Mouse (Mus musculus): ENCODE measurements around the gene Smarca2. TPM values are rescaled to one million over a fixed set of nuclear protein-coding genes. Genes with fewer than 3 reads are reported as not detected.

Smarca2 gene
- polyA plus RNA-seq, 1 experiment from 2014 or later: 91.9 TPM

DNA sequence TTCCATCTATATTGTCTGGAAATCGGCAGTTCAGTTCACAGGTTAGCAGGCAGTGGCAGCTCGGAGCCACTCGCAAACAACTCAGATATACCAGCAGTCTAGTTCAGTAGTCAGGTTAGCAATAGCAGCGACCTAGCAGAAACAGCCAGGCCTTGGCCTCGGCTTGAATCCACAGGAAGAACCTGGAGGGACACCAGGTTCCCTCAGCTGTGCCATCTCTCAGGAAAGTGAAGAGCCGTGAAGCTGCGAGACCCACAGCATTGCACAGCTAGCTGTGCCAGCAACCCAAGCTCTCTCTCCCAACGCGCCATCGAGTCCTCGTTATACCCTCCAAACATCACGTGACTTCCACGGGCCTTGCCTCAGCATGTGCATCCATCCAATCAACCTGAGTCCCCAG lies 162.6 kb downstream of the Smarca2 start:
- peaks cover 25% of the 10 kb centered on the region for H3K36me3 ChIP-seq
- H3K27ac ChIP-seq: no peak overlapping the region
- H3K4me2 ChIP-seq: no peak overlapping the region
- H3K27me3 ChIP-seq: no peaks in the 10 kb centered on the region
- ATAC-seq (ENCODE audit: insufficient number of reproducible peaks, insufficient read depth, low FRiP score, low TSS enrichment, low read depth): no peak
- WGBS: 92% methylated on average over 13 of the region's 13 CpGs
- no peak overlapping the region for H3K4me3 ChIP-seq
- H3K9me3 ChIP-seq: no peaks in the 10 kb centered on the region
- peaks cover 26% of the 10 kb centered on the region for H3K4me1 ChIP-seq
- no peak overlapping the region for H3K9ac ChIP-seq

DNA sequence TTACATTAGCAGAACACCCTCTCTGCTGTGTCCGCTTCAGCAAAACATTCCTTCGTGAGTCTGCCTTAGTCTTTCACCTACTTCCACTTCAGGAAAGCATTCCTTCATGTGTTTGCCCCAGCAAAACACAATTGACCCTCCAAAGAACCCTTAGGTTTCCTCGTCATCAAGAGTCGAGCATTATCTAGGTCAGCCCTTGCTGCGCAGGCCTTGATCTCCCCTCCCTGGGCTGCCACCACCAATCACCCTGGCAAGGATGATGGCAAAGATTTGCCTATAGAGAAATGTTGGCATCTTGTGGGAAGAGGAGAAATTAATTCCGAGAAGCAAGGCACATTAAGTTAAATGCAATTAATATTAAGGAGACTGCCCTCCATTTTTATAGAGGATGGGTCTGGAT lies 163.1 kb downstream of the Smarca2 start:
- no peak overlapping the region for H3K4me2 ChIP-seq
- H3K4me1 ChIP-seq: peaks cover 25% of the 10 kb centered on the region
- no peak overlapping the region for H3K9ac ChIP-seq
- no peaks in the 10 kb centered on the region for H3K9me3 ChIP-seq
- H3K4me3 ChIP-seq: no peak overlapping the region
- H3K27ac ChIP-seq: no peak overlapping the region
- 93% methylated on average over 6 of the region's 6 CpGs for WGBS
- no peaks in the 10 kb centered on the region for H3K27me3 ChIP-seq
- no peak for ATAC-seq (ENCODE audit: insufficient number of reproducible peaks, insufficient read depth, low FRiP score, low TSS enrichment, low read depth)
- H3K36me3 ChIP-seq: peaks cover 29% of the 10 kb centered on the region

DNA sequence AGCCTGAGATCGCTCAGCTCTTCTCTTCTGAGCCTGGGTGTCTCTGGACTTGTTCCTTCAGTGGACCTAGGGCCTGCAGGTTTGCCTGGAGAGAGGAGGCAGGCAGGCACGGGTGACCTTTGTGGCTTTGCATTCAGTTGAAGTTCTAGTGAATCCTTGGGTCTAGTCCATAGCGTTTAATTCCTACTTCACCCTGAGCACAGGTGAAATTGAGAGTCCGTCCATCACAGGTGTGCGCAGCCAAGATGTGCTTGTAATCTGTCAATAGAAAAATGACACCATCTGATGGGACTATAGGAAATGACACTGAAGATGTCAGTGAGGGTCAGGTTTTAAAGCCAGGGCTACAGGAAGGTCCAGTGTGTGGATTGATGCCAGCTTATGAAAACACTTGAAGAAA lies 164.0 kb downstream of the Smarca2 start:
- Histone ChIP-seq H3K9me3 (no peaks in the 10 kb centered on the region), H3K27me3 (no peaks in the 10 kb centered on the region), H3K4me2 (no peak overlapping the region), H3K4me1 (peaks cover 25% of the 10 kb centered on the region), H3K27ac (no peak overlapping the region), H3K36me3 (peaks cover 35% of the 10 kb centered on the region), H3K4me3 (no peak overlapping the region), H3K9ac (no peak overlapping the region)
- WGBS: 92% methylated on average over 5 of the region's 5 CpGs
- ATAC-seq (ENCODE audit: insufficient number of reproducible peaks, insufficient read depth, low FRiP score, low TSS enrichment, low read depth): no peak

DNA sequence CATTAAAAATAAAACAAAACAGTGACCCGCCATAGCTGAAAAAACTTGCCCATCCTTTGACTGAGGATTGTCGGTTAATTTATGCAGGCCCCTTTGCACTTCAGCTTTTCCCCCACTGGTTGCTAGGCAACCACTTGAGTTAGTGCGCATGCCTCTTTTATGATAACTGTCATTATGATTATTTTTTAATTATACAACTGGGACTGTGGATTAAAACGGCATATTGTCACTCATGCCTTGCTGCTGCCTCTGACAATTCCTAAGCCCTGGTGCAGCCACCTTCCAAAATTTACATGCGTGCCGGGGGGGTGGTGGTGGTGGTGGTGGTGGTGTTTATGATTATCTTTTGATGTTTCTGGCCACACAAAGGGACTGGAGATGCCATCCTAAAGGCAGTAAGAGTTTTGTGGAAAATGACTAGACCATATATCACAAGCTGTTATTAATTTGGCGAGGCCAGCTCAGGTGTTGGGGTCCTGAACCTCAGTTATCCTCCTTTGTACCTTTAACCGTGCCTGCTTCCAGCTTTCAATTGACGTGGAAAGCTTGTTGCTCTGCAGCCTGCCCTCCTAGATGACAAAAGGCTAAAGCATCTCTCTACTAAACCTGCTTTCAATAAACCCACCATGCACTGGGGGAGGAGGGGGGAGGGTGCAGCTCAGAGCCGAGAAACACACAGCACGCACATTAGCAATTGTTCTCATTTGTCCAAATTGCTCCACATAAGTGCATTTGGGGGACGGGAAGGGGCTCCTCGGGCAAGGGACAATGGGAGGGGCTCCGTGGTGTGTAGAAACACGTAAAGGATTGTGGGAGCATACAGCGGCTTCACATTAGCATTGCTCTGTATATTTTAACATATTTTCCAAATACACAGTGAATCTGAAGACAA lies 165.0 kb downstream of the Smarca2 start:
- Histone ChIP-seq H3K4me3 (no peak overlapping the region; the same call in none of the 2 replicates), H3K9ac (peak overlapping the region; percentile 27; the same call in 1 of the 2 replicates), H3K27me3 (no peaks in the 10 kb centered on the region), H3K36me3 (peaks cover 45% of the 10 kb centered on the region), H3K4me2 (peak overlapping the region; percentile 46), H3K9me3 (no peaks in the 10 kb centered on the region), H3K27ac (peak overlapping the region; percentile 90), H3K4me1 (peaks cover 25% of the 10 kb centered on the region)
- peak; percentile 60 for ATAC-seq (ENCODE audit: insufficient number of reproducible peaks, insufficient read depth, low FRiP score, low TSS enrichment, low read depth)
- WGBS: 23% methylated on average over 16 of the region's 16 CpGs

DNA sequence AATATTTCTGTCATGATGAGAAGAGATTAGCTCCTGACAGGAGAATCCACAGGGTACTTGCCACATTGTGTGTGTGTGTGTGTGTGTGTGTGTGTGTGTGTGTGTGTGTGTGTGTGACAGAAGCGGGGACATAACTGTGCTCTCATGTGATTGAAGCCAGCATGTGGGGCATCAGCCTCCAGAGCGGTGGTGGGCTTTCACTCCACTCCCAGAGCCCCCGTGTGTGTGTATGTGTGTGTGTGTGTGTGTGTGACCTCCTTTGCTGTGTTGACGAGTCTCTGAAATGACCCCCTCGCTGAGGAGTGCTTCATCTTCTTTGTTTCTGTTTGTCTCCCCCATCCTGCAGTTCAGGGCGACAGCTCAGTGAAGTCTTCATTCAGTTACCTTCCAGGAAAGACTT lies 165.7 kb downstream of the Smarca2 start:
- Histone ChIP-seq H3K36me3 (peaks cover 51% of the 10 kb centered on the region), H3K4me3 (no peak overlapping the region; the same call in 1 of the 2 replicates), H3K27ac (peak overlapping the region; percentile 90), H3K4me1 (peaks cover 25% of the 10 kb centered on the region), H3K27me3 (no peaks in the 10 kb centered on the region), H3K9me3 (no peaks in the 10 kb centered on the region), H3K9ac (peak overlapping the region; percentile 46; the same call in 1 of the 2 replicates), H3K4me2 (peak overlapping the region; percentile 46)
- 42% methylated on average over 6 of the region's 6 CpGs for WGBS
- no peak for ATAC-seq (ENCODE audit: insufficient number of reproducible peaks, insufficient read depth, low FRiP score, low TSS enrichment, low read depth)

DNA sequence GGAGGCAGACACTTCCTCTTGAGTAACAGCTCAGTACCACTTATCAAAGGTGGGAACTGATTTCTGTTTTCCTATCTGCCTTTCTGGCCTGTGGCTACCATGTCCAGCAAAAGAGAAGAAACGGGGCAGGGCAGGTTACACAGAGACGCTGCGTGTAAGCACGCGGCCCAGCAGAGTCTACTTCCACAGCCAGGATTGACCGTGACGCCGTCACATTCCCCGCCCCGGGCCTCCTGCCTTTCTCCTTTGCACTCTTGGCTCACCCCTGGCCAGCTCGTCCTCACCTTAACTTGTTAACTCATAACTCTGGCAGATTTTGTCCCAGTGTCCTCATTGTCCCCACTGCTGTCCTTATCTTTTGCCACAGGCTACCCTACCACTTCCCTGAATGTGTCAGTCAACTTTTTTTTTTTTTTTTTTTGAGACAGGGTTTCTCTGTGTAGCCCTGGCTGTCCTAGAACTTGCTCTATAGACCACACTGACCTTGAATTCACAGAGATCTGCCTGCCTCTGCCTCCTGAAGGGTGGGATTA lies 167.3 kb downstream of the Smarca2 start:
- Histone ChIP-seq H3K9me3 (no peaks in the 10 kb centered on the region), H3K4me2 (no peak overlapping the region), H3K27me3 (no peaks in the 10 kb centered on the region), H3K27ac (no peak overlapping the region), H3K9ac (no peak overlapping the region), H3K4me1 (peaks cover 25% of the 10 kb centered on the region), H3K4me3 (no peak overlapping the region), H3K36me3 (peaks cover 67% of the 10 kb centered on the region)
- WGBS: 93% methylated on average over 11 of the region's 11 CpGs
- ATAC-seq (ENCODE audit: insufficient number of reproducible peaks, insufficient read depth, low FRiP score, low TSS enrichment, low read depth): no peak

DNA sequence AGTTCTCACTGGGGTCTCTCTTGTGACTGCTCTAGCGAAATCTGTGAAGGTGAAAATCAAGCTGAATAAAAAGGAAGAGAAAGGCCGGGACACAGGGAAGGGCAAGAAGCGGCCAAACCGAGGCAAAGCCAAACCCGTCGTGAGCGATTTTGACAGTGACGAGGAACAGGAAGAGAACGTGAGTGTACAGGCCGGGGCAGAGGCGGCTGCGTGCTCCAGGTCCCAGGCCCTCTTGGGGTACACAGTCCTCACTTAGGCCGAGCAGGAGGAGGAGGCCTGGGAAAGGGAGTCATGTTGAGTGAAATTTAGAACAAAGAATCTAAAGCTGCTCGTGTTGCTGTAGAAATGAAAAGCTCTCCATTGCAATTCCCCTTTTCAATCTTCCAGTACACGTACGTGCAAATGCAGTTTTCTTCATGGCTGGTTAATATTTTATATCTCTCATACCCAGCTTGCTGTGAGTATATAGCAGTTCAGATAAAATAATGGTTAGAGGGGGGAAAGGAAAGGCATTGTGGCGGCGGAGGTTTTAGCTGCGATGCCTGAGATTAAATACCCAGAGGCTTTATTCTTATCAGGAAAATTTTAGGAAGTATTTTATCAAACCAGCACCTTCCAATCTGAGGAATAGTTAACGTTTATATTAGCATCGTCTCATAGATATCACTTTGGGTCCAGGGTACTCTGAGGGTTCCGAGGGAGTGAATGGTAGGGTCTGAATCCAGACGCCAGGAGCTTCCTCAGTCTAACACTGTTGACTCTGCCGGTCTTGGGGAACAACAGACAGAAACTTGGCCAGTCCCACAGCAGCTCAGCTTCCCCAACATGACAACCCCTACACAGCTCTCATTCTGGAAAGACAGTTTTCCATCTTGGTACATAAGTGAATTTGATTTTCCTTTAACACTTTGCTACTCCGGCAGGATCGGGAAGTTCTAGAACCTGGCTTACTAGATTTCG lies 171.5 kb downstream of the Smarca2 start:
- Histone ChIP-seq H3K27ac (no peak overlapping the region), H3K9me3 (no peaks in the 10 kb centered on the region), H3K4me2 (no peak overlapping the region), H3K36me3 (peaks cover 87% of the 10 kb centered on the region), H3K27me3 (no peaks in the 10 kb centered on the region), H3K4me1 (0 out of 2 replicates have a peak, but pooled peaks cover 3% of the 10 kb centered on the region), H3K4me3 (no peak overlapping the region), H3K9ac (no peak overlapping the region)
- WGBS: 85% methylated on average over 27 of the region's 27 CpGs
- no peak for ATAC-seq (ENCODE audit: insufficient number of reproducible peaks, insufficient read depth, low FRiP score, low TSS enrichment, low read depth)

DNA sequence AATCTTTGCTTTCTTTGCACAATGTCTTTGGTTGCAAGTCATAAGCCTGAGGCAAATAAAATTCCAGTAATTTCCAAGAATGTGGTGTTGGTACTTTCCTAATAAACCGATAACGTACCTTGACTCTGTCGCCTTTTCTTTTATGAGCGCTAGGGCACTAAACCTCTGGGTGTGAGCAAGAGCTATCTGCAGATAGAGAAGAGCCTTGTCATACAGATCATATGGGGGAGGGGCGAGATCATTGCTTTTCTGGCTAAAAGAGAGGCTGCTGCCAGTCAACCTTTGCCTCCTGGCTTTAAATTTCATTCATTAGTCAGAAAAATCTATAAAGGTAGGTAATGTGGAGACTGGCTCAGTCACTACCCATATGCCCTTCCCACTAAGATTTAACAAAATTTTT lies 173.3 kb downstream of the Smarca2 start:
- Histone ChIP-seq H3K4me3 (no peak overlapping the region), H3K9ac (no peak overlapping the region), H3K36me3 (peaks cover 69% of the 10 kb centered on the region), H3K27me3 (no peaks in the 10 kb centered on the region), H3K9me3 (no peaks in the 10 kb centered on the region), H3K4me2 (no peak overlapping the region), H3K27ac (no peak overlapping the region), H3K4me1 (no peaks in the 10 kb centered on the region)
- no peak for ATAC-seq (ENCODE audit: insufficient number of reproducible peaks, insufficient read depth, low FRiP score, low TSS enrichment, low read depth)
- WGBS: 88% methylated on average over 5 of the region's 5 CpGs

DNA sequence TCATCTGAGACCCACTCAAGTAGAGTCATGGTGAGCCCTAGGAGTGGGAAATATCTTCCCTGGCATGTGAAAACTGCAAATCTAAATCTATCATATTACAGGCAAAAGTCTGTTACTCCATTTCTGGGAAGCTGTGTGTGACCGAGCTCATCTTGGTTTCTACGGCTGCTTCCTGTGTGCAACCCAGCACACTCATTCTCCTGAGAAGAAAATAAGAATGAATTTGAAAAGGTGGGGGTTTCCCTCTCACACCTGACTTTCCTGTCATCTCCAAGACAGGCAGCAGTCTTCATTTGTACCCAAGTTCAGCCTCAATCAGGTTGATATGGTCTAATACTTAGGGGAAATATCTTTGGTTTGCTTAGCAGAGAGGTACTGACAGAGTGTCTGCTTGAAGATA lies 176.4 kb downstream of the Smarca2 start:
- Histone ChIP-seq H3K4me1 (no peaks in the 10 kb centered on the region), H3K9me3 (no peaks in the 10 kb centered on the region), H3K27ac (no peak overlapping the region), H3K9ac (no peak overlapping the region), H3K4me3 (no peak overlapping the region), H3K4me2 (no peak overlapping the region), H3K27me3 (no peaks in the 10 kb centered on the region), H3K36me3 (peaks cover 42% of the 10 kb centered on the region)
- WGBS: 92% methylated on average over 2 of the region's 2 CpGs
- ATAC-seq (ENCODE audit: insufficient number of reproducible peaks, insufficient read depth, low FRiP score, low TSS enrichment, low read depth): no peak

DNA sequence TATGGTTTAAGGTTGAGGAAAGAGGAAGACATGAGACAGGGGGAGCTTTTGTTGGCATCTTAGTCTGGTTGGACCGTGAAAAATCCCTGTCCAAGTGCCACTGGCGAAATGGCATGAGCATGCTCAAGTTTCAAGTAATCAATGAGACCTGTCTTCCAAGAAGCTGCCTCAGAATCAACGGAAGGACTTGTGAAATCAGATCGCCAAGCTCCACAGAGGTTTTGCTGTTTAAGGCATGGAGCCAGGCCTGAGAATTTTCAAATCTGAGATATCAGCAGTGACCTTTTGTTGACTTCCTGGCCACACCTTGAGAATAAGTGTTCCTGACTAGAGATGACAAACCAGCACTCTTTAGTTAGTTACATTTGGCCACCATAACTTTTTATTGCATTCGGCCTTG lies 183.6 kb downstream of the Smarca2 start:
- no peaks in the 10 kb centered on the region for H3K9me3 ChIP-seq
- no peak overlapping the region for H3K4me3 ChIP-seq
- no peak overlapping the region for H3K4me2 ChIP-seq
- no peak for ATAC-seq (ENCODE audit: insufficient number of reproducible peaks, insufficient read depth, low FRiP score, low TSS enrichment, low read depth)
- H3K36me3 ChIP-seq: no peaks in the 10 kb centered on the region
- no peak overlapping the region for H3K27ac ChIP-seq
- no peak overlapping the region for H3K9ac ChIP-seq
- no peaks in the 10 kb centered on the region for H3K27me3 ChIP-seq
- WGBS: 49% methylated on average over 5 of the region's 5 CpGs
- H3K4me1 ChIP-seq: no peaks in the 10 kb centered on the region

Measured in embryonic facial prominence, embryonic 13.5 days (tissue).